Mouse (Mus musculus) kidney, embryonic 14.5 days (tissue): ENCODE measurements around the gene Krt19. TPM values are rescaled to one million over a fixed set of nuclear protein-coding genes. Genes with fewer than 3 reads are reported as not detected.

Source experiments
- ATAC-seq: fragments of 200-750 bp; cut with Nextera tagmentation; 2 replicates; pipeline ENCODE4 v1.8.0; 2017; ENCODE audit warnings: moderate number of reproducible peaks, mild to moderate bottlenecking, moderate TSS enrichment, moderate library complexity; ENCODE audit not compliant: low FRiP score, low TSS enrichment
- H3K27ac ChIP-seq: fragments of 300-500 bp; sonication (generic); 2 replicates; pipeline ENCODE4 v1.5.1; 2014; ENCODE audit warnings: low read depth, mild to moderate bottlenecking, low read length, moderate library complexity, mixed read lengths
- H3K27me3 ChIP-seq: fragments of 300-500 bp; sonication (generic); 2 replicates; pipeline ENCODE4 v1.6.1; 2014; ENCODE audit warnings: mild to moderate bottlenecking, low read length; ENCODE audit not compliant: control insufficient read depth, insufficient read depth
- H3K36me3 ChIP-seq: fragments of 300-500 bp; sonication (generic); 2 replicates; pipeline ENCODE4 v1.6.1; 2014; ENCODE audit warnings: low read length, mixed read lengths; ENCODE audit not compliant: control insufficient read depth, insufficient read depth
- H3K4me1 ChIP-seq: fragments of 300-500 bp; sonication (generic); 2 replicates; pipeline ENCODE4 v1.6.1; 2014; ENCODE audit warnings: low read length, mixed read lengths; ENCODE audit not compliant: control insufficient read depth, insufficient read depth
- H3K4me2 ChIP-seq: fragments of 300-500 bp; sonication (generic); replicated peaks from 2 replicates; pipeline ENCODE4 v1.6.1; 2014; ENCODE audit warnings: low read depth, mild to moderate bottlenecking, low read length
- H3K4me3 ChIP-seq: fragments of 300-500 bp; sonication (generic); 2 replicates; pipeline ENCODE4 v1.5.1; 2014; ENCODE audit warnings: mild to moderate bottlenecking, low read length
- H3K9ac ChIP-seq: fragments of 300-500 bp; sonication (generic); 2 replicates; pipeline ENCODE4 v1.6.1; 2014; ENCODE audit warnings: low read depth, mild to moderate bottlenecking, low read length, moderate library complexity
- H3K9me3 ChIP-seq: fragments of 300-500 bp; sonication (generic); 2 replicates; pipeline ENCODE4 v1.6.1; 2016; ENCODE audit warnings: low read length; ENCODE audit not compliant: control insufficient read depth
- WGBS: fragments of 180-500 bp; shearing (Covaris S2); extraction: QIAGEN DNeasy Blood & Tissue Kit; methylation state at CpG from one replicate; pipeline ENCODE4 v1.1.7; 2014; 5-methylcytosine and 5-hydroxymethylcytosine counted together
- polyA plus RNA-seq: library from polyadenylated mRNA; unstranded; fragments of >200 nt; fragmentation: Nextera tagmentation; extraction: Ambion mirVana; gene quantifications from 2 replicates; pipeline ENCODE4 v1.2.1, GENCODE M21; 2014

The Krt19 gene
- polyA plus RNA-seq, 1 experiment from 2014 or later = 24.2 TPM

GRCm38 (mm10) chr11:100120331-100120730 is 28.1 kb downstream of the Krt19 start:
- Histone ChIP-seq H3K9ac (no peak overlapping the region), H3K4me2 (no peak overlapping the region), H3K9me3 (no peaks in the 10 kb centered on the region), H3K4me3 (no peak overlapping the region), H3K27ac (no peak overlapping the region), H3K27me3 (no peaks in the 10 kb centered on the region), H3K36me3 (no peaks in the 10 kb centered on the region), H3K4me1 (no peaks in the 10 kb centered on the region)
- 65% methylated on average over 5 of the region's 5 CpGs for WGBS
- ATAC-seq = no peak

GRCm38 (mm10) chr11:100113742-100114029 is 34.8 kb downstream of the Krt19 start:
- Histone ChIP-seq H3K4me1 (no peaks in the 10 kb centered on the region), H3K9me3 (no peaks in the 10 kb centered on the region), H3K9ac (no peak overlapping the region), H3K4me3 (no peak overlapping the region), H3K36me3 (no peaks in the 10 kb centered on the region), H3K4me2 (no peak overlapping the region), H3K27me3 (no peaks in the 10 kb centered on the region), H3K27ac (no peak overlapping the region)
- 0 out of 2 replicates have a peak, but pooled peaks have one; percentile 46 for ATAC-seq
- WGBS = 58% methylated on average over 2 of the region's 2 CpGs

- WGBS = 71% methylated on average over 11 of the region's 11 CpGs
- Histone ChIP-seq H3K4me1 (no peaks in the 10 kb centered on the region), H3K36me3 (no peaks in the 10 kb centered on the region), H3K27ac (no peak overlapping the region), H3K4me3 (no peak overlapping the region), H3K9me3 (no peaks in the 10 kb centered on the region), H3K9ac (no peak overlapping the region), H3K4me2 (no peak overlapping the region), H3K27me3 (no peaks in the 10 kb centered on the region)
- no peak for ATAC-seq
Observed at GRCm38 (mm10) chr11:100112935-100113741, 35.3 kb downstream of the Krt19 start.

- Histone ChIP-seq H3K36me3 (no peaks in the 10 kb centered on the region), H3K9ac (no peak within 1 kb of the TSS), H3K9me3 (no peaks in the 10 kb centered on the region), H3K4me3 (no peak within 1 kb of the TSS), H3K27ac (no peak within 1 kb of the TSS), H3K4me2 (no peak within 1 kb of the TSS), H3K4me1 (peaks cover 7% of the 10 kb centered on the region; the same call in 1 of the 2 replicates), H3K27me3 (no peaks in the 10 kb centered on the region)
- no peak for ATAC-seq
- 61% methylated on average over 6 of the region's 6 CpGs for WGBS
Observed at GRCm38 (mm10) chr11:100105576-100106122, 42.8 kb downstream of the Krt19 start, which contains the start of gene Krt36. TSS of gene Krt36 (minus strand) at chr11:100105626.

- no peaks in the 10 kb centered on the region for H3K36me3 ChIP-seq
- H3K4me2 ChIP-seq = no peak overlapping the region
- H3K27me3 ChIP-seq = no peaks in the 10 kb centered on the region
- H3K4me1 ChIP-seq = peaks cover 15% of the 10 kb centered on the region; the same call in 1 of the 2 replicates
- no peak overlapping the region for H3K4me3 ChIP-seq
- peak overlapping the region; percentile 62; the same call in 1 of the 2 replicates for H3K27ac ChIP-seq
- peak; percentile 86 for ATAC-seq
- 34% methylated on average over 15 of the region's 15 CpGs for WGBS
- H3K9me3 ChIP-seq = no peaks in the 10 kb centered on the region
- no peak overlapping the region for H3K9ac ChIP-seq
Observed at GRCm38 (mm10) chr11:100102693-100103429, 45.6 kb downstream of the Krt19 start.

- WGBS = 85% methylated on average over 4 of the region's 4 CpGs
- no peak for ATAC-seq
- no peak overlapping the region for H3K4me2 ChIP-seq
Observed at GRCm38 (mm10) chr11:100100391-100100790, 48.1 kb downstream of the Krt19 start.

GRCm38 (mm10) chr11:100097819-100098218 is 50.6 kb downstream of the Krt19 start:
- Histone ChIP-seq H3K27me3 (no peaks in the 10 kb centered on the region), H3K27ac (no peak overlapping the region), H3K4me1 (peaks cover 18% of the 10 kb centered on the region; the same call in 1 of the 2 replicates), H3K4me2 (no peak overlapping the region), H3K9me3 (no peaks in the 10 kb centered on the region), H3K4me3 (no peak overlapping the region), H3K9ac (no peak overlapping the region), H3K36me3 (no peaks in the 10 kb centered on the region)
- ATAC-seq = peak; percentile 60
- WGBS = 37% methylated on average over 9 of the region's 9 CpGs

More at GRCm38 (mm10) chr11:100100391-100100790, 48.1 kb downstream of the Krt19 start:
- no peak overlapping the region for H3K9ac ChIP-seq
- no peaks in the 10 kb centered on the region for H3K27me3 ChIP-seq
- H3K9me3 ChIP-seq = no peaks in the 10 kb centered on the region
- H3K4me3 ChIP-seq = no peak overlapping the region
- H3K4me1 ChIP-seq = peaks cover 22% of the 10 kb centered on the region; the same call in 1 of the 2 replicates
- no peak overlapping the region for H3K27ac ChIP-seq
- no peaks in the 10 kb centered on the region for H3K36me3 ChIP-seq

- Histone ChIP-seq H3K27ac (no peak within 1 kb of the TSS), H3K9me3 (no peaks in the 10 kb centered on the region), H3K4me2 (no peak within 1 kb of the TSS), H3K4me3 (no peak within 1 kb of the TSS), H3K9ac (no peak within 1 kb of the TSS), H3K27me3 (no peaks in the 10 kb centered on the region), H3K36me3 (no peaks in the 10 kb centered on the region), H3K4me1 (peaks cover 15% of the 10 kb centered on the region; the same call in 1 of the 2 replicates)
- no peak for ATAC-seq
- 63% methylated on average over 9 of the region's 9 CpGs for WGBS
Observed at GRCm38 (mm10) chr11:100096141-100096540, 52.3 kb downstream of the Krt19 start, which contains the start of gene Krt35. TSS of gene Krt35 (minus strand) at chr11:100096241.
